Mouse (Mus musculus) brain, embryonic 14.5 days (tissue): Measurements from ENCODE around the gene Vps9d1.

ENCODE experiments used
- CTCF ChIP-seq: fragments of 200-500 bp; IDR thresholded peaks from 2 replicates; pipeline ENCODE4 v1.5.1; 2012; ENCODE audit warnings: inconsistent platforms, mild to moderate bottlenecking, moderate library complexity, borderline replicate concordance; ENCODE audit not compliant: insufficient read depth, insufficient read length; ENCODE audit errors: extremely low read depth
- POLR2A ChIP-seq: fragments of 200-500 bp; IDR thresholded peaks from 2 replicates; pipeline ENCODE4 v1.6.1; 2012; ENCODE audit warnings: mild to moderate bottlenecking, inconsistent platforms, borderline replicate concordance; ENCODE audit not compliant: poor library complexity, insufficient read depth, insufficient read length, severe bottlenecking; ENCODE audit errors: extremely low read depth

GRCm38 (mm10) chr8:123280302-123281094 is 26.4 kb upstream of the Vps9d1 start:
- TF ChIP-seq POLR2A (no peak), CTCF (no peak)
